Mouse (Mus musculus): ENCODE data around the gene Dact2.

Dact2 gene

GRCm38 (mm10) chr17:14204061-14204460 is at the start of gene Dact2:
Dact2 (minus strand) TSS chr17:14204304.
- DNase-seq = no peak

- no peak for DNase-seq
Observed at GRCm38 (mm10) chr17:14252456-14252855, 48.4 kb upstream of the Dact2 start.

GRCm38 (mm10) chr17:14250401-14250800 is 46.3 kb upstream of the Dact2 start:
- no peak for DNase-seq

GRCm38 (mm10) chr17:14249595-14249994 is 45.5 kb upstream of the Dact2 start:
- DNase-seq = no peak

DNA sequence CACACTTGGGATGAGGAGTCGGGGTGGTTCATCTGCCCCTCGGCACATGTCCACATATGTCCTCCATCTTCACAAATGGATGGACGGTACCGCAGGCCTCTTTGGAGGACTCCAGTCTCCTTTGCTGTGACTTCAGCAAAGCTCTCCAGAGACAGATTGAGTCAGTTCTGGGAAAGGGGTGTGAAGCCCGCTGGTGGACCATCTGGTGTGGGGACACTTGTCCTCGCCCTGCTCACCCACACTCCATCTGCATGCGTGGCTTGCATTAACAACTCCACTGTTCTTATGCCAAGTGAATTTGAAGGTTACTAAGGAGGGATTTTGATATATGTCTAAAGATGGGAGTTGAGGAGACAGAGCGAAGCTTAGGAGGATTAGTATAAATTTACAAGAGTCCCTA is 43.8 kb upstream of the Dact2 start:
- peak; percentile 32 for DNase-seq

DNA sequence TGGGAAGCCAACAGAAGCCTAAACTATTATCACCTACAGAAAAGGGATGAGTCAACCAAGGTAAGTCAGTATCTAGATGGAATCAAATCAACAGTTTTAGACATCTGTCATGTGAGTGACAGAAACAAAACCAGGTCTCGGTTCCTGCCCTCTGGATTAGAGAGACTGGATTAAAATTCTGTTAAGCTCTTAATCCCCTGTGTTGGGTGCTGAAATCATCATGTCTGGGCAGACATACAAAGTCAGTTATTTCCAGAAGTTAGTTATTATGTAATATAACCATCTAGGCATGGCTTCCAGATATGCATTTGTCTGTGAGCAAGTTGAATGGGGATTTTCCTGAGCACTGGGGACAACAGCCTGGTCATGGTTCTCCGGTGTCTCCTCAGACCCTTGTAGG is 42.2 kb upstream of the Dact2 start:
- DNase-seq = no peak

- DNase-seq = peak; percentile 63
Observed at GRCm38 (mm10) chr17:14244195-14244965, 40.3 kb upstream of the Dact2 start.

DNA sequence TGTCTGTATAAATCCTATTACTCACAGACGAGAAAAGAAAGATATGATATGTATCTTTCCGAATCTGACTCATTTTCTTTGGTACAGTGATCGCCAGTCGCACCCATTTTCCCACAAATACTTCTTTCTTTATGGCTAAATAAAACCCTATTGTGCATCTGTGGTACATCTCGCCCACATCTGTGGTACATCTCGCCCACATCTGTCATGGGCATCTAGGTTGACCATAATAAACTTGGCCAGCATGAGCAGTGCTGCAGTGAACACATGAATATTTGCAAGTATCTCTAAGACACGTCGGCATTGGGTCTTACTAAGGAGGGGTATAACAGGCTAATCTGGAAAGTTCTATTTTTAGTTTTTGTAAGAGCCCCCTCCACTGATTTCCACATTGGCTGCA is 38.5 kb upstream of the Dact2 start:
- DNase-seq = no peak

GRCm38 (mm10) chr17:14239960-14240359 is 35.9 kb upstream of the Dact2 start:
- DNase-seq = no peak

DNA sequence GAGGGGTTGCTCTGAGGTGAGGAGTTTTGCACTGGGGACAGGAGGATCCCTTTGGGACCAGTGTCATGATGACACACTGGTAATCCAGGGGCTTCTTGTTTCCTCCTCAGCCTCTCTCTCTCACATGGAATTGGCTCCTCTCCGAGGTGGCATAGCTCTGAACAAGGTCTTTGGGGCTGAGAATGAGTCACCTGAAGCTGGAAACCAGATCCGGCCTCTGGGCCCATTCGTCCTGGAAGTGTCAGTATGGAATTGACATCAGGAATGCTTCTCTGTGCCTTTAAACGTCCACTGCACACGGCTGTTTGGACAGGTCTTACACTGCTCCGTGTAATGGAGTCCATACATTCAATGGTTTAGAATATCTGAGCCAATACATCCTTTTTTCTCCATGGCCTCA is 33.0 kb upstream of the Dact2 start:
- no peak for DNase-seq

- no peak for DNase-seq
Observed at GRCm38 (mm10) chr17:14234774-14235389, 30.8 kb upstream of the Dact2 start.

DNA sequence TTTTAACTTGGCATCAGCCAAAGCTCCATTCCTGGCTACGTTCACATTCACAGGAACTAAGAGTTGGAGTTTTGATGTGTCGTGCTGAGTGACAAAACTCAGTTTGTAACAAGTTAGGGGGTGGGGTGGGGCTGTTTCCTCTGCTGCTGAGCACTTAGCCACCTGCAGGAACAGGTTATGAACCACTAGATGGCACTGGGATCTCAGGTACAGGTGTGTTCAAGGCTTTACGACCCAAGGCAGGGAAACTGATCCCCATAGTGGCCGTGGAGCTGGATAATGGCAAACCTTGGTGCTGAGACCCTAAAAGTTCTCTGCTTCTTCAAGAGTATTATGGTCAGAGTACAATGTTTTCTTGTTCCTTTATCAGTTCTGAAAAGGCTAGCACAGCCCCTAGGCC is 29.6 kb upstream of the Dact2 start:
- no peak for DNase-seq

DNA sequence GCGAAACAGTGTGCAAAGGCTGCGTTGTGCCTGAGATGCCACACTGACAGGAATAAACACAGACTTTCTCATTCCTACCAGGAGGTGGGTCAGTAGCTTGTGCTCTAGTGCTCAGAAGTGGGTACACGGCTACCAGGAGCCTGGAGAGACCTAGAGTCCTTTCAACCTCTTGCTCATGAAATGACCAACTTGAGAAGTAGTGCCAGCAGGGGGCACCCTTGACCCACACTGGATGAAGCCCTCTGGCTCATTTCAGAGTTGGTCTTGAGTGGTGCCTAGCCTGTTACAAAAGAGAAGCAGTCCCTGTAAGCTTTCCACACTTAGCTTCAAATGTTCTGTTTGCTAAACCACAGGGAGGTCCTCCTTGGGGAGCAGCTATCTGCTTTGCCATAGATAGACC is 28.5 kb upstream of the Dact2 start:
- DNase-seq = peak; percentile 20

GRCm38 (mm10) chr17:14230698-14231430 is 26.8 kb upstream of the Dact2 start:
- no peak for DNase-seq

GRCm38 (mm10) chr17:14228381-14228780 is 24.3 kb upstream of the Dact2 start:
- DNase-seq = no peak

DNA sequence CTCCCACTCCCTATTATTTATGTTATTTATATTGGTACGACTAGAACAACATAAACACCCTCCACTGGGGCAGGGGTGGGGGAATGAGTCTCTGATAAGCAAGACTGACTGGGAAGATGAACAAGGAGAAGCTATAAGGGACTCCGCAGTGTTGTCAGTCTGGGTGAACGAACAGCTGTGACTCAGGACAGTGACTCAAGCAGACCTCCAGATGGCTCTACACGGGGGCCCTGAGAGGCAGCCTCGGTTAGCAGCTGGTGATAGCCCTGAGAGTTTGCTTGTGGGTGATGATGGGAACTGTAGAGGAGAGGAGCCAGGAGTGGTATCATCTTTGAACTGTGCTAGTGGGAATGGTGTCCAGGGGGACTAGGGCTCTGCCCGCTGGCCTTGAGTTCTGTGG is 23.5 kb upstream of the Dact2 start:
- DNase-seq = no peak

DNA sequence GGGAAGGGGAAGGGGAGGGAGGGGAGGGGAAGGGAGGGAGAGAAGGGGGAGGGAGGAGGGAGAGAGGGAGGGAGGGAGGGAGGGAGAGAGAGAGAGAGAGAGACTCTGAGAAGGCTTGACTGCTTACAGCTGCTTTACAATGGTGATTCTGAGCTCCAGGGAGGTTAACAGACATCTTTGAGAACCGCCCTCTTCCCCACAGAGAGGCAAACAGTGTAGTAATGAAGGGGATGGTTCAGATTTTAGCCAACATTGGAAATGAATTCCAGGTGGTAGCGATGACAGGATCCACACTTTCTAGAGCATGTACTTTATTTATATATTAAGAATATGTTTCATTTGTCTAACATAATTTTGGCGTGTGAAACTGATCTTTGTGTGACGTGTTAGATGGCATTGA is 22.7 kb upstream of the Dact2 start:
- no peak for DNase-seq

GRCm38 (mm10) chr17:14225982-14226652 is 22.0 kb upstream of the Dact2 start:
- DNase-seq = no peak

- DNase-seq = no peak
Observed at GRCm38 (mm10) chr17:14221893-14222615, 17.9 kb upstream of the Dact2 start.

DNA sequence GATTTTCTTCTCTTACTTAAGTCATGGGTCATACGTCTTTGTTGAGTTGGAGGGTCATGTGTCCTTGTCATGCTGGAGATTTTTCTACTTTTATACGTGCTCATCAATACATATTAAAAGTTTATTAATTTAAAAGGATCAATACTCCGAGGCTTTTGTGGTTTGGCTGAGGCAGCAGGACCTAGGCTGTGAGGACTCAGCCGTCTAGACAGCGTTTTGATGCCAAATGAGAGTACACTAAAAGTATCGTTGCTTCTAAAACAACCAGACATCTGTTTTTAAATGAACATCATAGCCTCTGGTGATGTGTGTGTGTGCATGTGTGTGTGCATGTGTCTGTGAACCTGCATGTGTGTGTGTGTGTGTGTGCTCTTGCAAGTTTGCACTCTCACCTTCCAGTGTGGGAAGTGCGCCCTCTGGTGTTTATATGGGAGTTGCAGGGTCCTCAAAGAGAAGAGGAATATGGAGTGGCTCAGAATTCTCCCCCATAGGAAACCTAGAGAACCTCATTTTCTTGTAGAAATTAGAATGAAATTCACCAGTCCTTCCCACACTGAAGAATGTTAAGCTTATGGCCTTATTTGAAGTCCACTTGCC is 16.6 kb upstream of the Dact2 start:
- DNase-seq = no peak

DNA sequence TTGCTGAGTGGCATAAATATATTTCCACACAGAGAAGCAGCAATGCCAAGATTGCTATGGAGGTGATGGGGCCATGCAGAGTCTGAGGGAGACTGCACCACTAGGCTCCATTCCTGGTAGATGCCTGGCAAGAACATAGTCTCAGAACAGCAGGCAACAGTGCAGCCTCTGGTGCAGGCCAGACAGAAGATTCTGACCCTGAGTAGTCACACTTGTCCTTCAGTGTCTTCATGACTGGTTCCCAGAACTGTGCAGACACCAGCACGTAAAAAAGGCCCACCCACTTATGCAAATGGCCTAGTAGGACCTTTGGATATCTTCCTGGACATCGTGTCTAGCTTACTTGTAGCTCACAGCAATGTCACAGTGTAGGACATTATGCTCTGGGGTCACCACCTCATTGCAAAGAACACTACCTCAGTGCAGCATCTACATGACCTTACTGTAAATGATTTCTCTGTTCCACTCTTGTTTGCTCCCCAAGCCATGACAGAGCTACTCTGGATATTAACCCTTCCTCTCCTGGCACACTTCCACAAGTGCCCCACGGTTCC is 9.9 kb upstream of the Dact2 start:
- no peak for DNase-seq

DNA sequence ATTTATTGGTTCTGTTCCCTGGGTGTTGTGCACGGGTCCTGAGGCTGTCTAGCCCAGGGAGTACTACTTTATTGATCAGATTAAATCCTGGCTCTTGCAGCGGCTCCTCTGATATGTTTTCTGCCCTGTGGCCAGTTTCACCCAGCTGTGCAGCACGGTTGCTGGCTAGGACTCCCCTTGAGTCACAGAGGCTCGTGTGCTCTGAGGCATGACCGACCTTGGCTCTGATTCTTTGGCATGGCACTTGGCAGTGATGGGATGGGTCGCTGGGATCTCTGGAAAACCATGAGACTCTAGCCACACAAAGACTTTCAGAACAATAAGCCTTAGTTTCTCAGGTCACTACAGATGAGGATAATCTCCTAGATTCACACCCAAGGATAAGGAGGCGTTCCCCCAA is 8.7 kb upstream of the Dact2 start:
- DNase-seq = no peak
